Mouse (Mus musculus): ENCODE results near the gene Sec62. TPM values are rescaled to one million over a fixed set of nuclear protein-coding genes. Genes with fewer than 3 reads are reported as not detected.

The Sec62 gene
- total RNA-seq, 1 experiment from 2014 or later: 134 TPM

Other genes with a start within 250 kb of the Sec62 start
- gene Mecom, start 244.9 kb upstream of the Sec62 start, total RNA-seq (2017): 82.2 and 104 TPM in 2 replicates
- gene Actrt3, start 192.9 kb upstream of the Sec62 start, total RNA-seq (2017): 0.25 TPM in 1 of 2 replicates, not detected in the other
- 46.1 and 48.2 TPM in 2 replicates for gene Mynn, start 190.8 kb upstream of the Sec62 start, total RNA-seq (2017)
- gene Lrriq4, start 148.4 kb upstream of the Sec62 start, total RNA-seq (2017): not detected in 2 replicates
- gene Lrrc34, start 145.0 kb upstream of the Sec62 start, total RNA-seq (2017): 0.45 and 1.1 TPM in 2 replicates
- gene Lrrc31, start 93.0 kb upstream of the Sec62 start, total RNA-seq (2017): not detected in 2 replicates
- gene Samd7, start 46.6 kb upstream of the Sec62 start, total RNA-seq (2017): not detected in 2 replicates
- 21.1 and 21.6 TPM in 2 replicates for gene Gpr160, start 63.1 kb downstream of the Sec62 start, total RNA-seq (2017)
- 22.7 and 27.5 TPM in 2 replicates for gene Phc3, start 176.5 kb downstream of the Sec62 start, total RNA-seq (2017)
- gene Prkci, start 202.9 kb downstream of the Sec62 start, total RNA-seq (2017): 15.6 and 16.3 TPM in 2 replicates

All from hematopoietic stem cell, adult 5-6 weeks (primary cell).